Mouse (Mus musculus): Measurements from ENCODE around the gene Clcn5. TPM values are rescaled to one million over a fixed set of nuclear protein-coding genes. Genes with fewer than 3 reads are reported as not detected.

Gene Clcn5
- total and polyA plus RNA-seq, 2 experiments from 2014 or later = 6.6 to 22.8 TPM

DNA sequence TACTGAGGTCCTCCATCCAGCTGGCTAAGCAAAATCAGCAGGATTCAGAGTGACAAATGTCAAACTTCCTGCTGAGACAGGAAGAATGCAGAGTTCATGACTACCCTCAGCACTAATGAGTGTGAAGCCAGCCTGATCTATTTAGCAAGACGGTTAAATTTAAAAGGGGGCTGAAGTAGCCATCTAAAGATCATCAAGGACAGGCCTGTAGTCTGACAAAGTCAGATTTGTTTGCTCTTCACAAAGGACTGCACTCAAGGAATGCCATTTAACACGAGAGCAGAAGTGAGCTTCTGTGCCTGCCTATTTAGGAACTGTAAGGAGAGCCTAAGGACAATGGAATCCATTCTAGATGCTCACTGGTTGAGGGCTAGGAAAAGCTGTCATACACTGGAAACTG lies 30.2 kb downstream of the Clcn5 start:
- Histone ChIP-seq H3K27me3 (ENCODE audit: control insufficient read depth, insufficient read depth, low read length) (no peaks in the 10 kb centered on the region), H3K9ac (replicated peaks; ENCODE audit: low read depth, low read length) (no peak overlapping the region), H3K9me3 (replicated peaks; ENCODE audit: control insufficient read depth, low read length) (no peaks in the 10 kb centered on the region), H3K36me3 (replicated peaks; ENCODE audit: control insufficient read depth, insufficient read depth, low read length) (no peaks in the 10 kb centered on the region), H3K4me1 (ENCODE audit: control insufficient read depth, insufficient read depth) (no peaks in the 10 kb centered on the region), H3K27ac (ENCODE audit: low read depth) (no peak overlapping the region), H3K4me2 (ENCODE audit: low read depth, low read length) (no peak overlapping the region), H3K4me3 (ENCODE audit: low read depth, low read length) (no peak overlapping the region)
- ATAC-seq (ENCODE audit: insufficient read depth, low read depth) (no peak), DNase-seq (ENCODE audit: low spot score) (no peak)
- 19% methylated on average over 2 of the region's 2 CpGs for WGBS
- TF ChIP-seq EP300 (IDR thresholded peaks at IDR 0.05; ENCODE audit: low read depth) (no peak), CTCF (IDR thresholded peaks at IDR 0.05; ENCODE audit: low read depth) (no peak)

DNA sequence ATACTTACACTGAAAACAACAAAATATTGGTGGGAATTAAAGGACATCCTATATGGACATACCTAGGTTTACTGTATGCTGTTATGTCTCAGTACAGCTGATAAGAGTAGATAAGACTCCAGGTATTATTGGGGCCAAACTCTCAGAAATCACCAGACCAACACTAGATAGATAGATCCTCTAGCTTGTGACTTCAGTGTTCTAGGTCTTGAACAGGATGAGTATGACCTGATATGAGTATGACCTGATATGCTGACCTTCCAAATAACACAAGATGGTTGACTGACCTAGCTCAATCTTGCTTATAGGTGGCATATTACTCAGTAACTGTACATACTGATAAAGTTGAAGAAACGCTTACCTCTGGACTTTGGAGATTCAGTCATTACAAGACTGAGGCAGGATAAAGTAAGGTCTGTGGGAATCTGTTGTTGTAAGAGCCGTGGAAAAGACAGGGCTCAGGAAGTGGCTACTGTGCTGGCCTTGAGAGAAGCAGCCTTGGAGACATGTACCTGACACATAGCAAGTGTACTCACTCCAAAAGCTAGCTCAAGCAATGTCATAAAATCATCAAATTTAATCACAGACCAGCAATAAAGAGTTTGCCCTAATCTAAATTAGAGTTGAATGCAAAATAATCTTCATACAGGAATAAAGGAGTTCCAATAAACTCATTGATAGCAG lies 32.0 kb downstream of the Clcn5 start:
- 81% methylated on average over 2 of the region's 2 CpGs for WGBS
- ATAC-seq (ENCODE audit: insufficient read depth, low read depth) = no peak
- Histone ChIP-seq H3K27ac (ENCODE audit: low read depth) (no peak overlapping the region), H3K4me2 (ENCODE audit: low read depth, low read length) (no peak overlapping the region), H3K36me3 (replicated peaks; ENCODE audit: control insufficient read depth, insufficient read depth, low read length) (no peaks in the 10 kb centered on the region), H3K9ac (replicated peaks; ENCODE audit: low read depth, low read length) (no peak overlapping the region), H3K4me1 (ENCODE audit: control insufficient read depth, insufficient read depth) (0 out of 2 replicates have a peak, but pooled peaks cover under 1% of the 10 kb centered on the region), H3K27me3 (ENCODE audit: control insufficient read depth, insufficient read depth, low read length) (no peaks in the 10 kb centered on the region), H3K9me3 (replicated peaks; ENCODE audit: control insufficient read depth, low read length) (no peaks in the 10 kb centered on the region), H3K4me3 (ENCODE audit: low read depth, low read length) (no peak overlapping the region)
- DNase-seq (ENCODE audit: low spot score) = no peak
- TF ChIP-seq EP300 (IDR thresholded peaks at IDR 0.05; ENCODE audit: low read depth) (no peak), CTCF (IDR thresholded peaks at IDR 0.05; ENCODE audit: low read depth) (no peak)

DNA sequence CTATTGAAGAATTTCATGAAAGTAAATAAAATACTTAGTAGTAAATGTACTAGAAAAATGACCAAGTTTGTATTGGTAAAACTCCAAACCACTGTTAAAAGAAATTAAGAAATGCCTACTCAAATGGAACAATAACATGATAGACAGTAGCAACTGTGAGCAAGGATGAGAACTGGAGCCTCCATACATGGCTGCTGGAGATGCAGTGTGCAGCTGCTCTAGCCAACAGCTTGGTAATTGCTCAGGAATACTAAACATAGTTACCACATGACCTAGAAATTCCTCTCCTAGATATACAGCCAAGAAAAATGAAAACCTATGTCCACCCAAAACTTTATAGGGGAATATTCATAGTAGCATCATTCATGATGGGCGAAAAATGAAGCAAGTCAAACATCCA lies 36.5 kb downstream of the Clcn5 start:
- Histone ChIP-seq H3K9me3 (replicated peaks; ENCODE audit: control insufficient read depth, low read length) (no peaks in the 10 kb centered on the region), H3K36me3 (replicated peaks; ENCODE audit: control insufficient read depth, insufficient read depth, low read length) (no peaks in the 10 kb centered on the region), H3K27ac (ENCODE audit: low read depth) (no peak overlapping the region), H3K4me2 (ENCODE audit: low read depth, low read length) (no peak overlapping the region), H3K4me1 (ENCODE audit: control insufficient read depth, insufficient read depth) (0 out of 2 replicates have a peak, but pooled peaks cover 5% of the 10 kb centered on the region), H3K27me3 (ENCODE audit: control insufficient read depth, insufficient read depth, low read length) (no peaks in the 10 kb centered on the region), H3K4me3 (ENCODE audit: low read depth, low read length) (no peak overlapping the region), H3K9ac (replicated peaks; ENCODE audit: low read depth, low read length) (no peak overlapping the region)
- DNase-seq (ENCODE audit: low spot score) (no peak), ATAC-seq (ENCODE audit: insufficient read depth, low read depth) (no peak)
- TF ChIP-seq EP300 (IDR thresholded peaks at IDR 0.05; ENCODE audit: low read depth) (no peak), CTCF (IDR thresholded peaks at IDR 0.05; ENCODE audit: low read depth) (no peak)
- 77% methylated on average over 1 of the region's 1 CpGs for WGBS

DNA sequence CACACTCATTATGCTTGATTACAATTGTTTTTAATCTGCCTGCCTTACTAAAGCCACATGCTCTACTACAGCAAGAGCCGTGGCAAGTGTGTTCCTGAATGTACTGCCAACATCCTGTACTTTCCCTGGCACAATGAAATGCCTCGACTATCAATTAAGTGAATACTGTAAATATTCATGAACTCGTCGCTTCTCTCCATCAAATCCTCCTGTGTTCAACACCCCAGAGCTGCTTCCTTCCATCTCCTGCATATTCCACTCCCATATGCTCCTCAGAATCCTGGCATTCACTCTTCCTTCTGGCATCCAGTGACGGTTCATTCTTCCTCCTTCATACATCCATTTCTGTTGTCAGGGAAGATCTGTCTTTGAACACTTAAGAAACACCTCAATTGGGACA lies 39.4 kb downstream of the Clcn5 start:
- Histone ChIP-seq H3K36me3 (replicated peaks; ENCODE audit: control insufficient read depth, insufficient read depth, low read length) (no peaks in the 10 kb centered on the region), H3K9me3 (replicated peaks; ENCODE audit: control insufficient read depth, low read length) (no peaks in the 10 kb centered on the region), H3K4me2 (ENCODE audit: low read depth, low read length) (no peak overlapping the region), H3K9ac (replicated peaks; ENCODE audit: low read depth, low read length) (no peak overlapping the region), H3K27me3 (ENCODE audit: control insufficient read depth, insufficient read depth, low read length) (no peaks in the 10 kb centered on the region), H3K4me3 (ENCODE audit: low read depth, low read length) (no peak overlapping the region), H3K27ac (ENCODE audit: low read depth) (no peak overlapping the region), H3K4me1 (ENCODE audit: control insufficient read depth, insufficient read depth) (0 out of 2 replicates have a peak, but pooled peaks cover 5% of the 10 kb centered on the region)
- DNase-seq (ENCODE audit: low spot score) = no peak
- no peak for TF ChIP-seq CTCF (IDR thresholded peaks at IDR 0.05; ENCODE audit: low read depth)
- no peak for TF ChIP-seq EP300 (IDR thresholded peaks at IDR 0.05; ENCODE audit: low read depth)
- ATAC-seq (ENCODE audit: insufficient read depth, low read depth) = no peak
- 62% methylated on average over 5 of the region's 5 CpGs for WGBS

DNA sequence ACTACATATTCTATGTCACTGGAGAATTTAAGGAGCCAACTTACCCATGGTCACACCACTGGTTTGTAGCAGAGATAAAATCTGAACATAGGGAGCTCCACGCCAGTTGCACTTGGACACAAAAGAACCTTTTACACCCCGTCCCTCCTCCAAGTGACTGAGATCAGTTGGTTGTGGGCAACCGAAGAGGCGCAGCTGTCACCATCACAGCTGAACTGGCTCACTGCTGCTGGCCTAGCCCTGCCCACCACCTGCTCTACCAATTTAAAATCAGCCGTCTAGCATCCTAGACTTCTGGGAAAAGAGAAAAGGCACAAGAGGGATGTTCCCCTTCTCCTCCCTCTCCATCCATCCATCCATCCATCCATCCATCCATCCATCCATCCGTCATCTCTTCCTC lies 42.6 kb downstream of the Clcn5 start:
- 77% methylated on average over 6 of the region's 6 CpGs for WGBS
- TF ChIP-seq CTCF (IDR thresholded peaks at IDR 0.05; ENCODE audit: low read depth) (no peak), EP300 (IDR thresholded peaks at IDR 0.05; ENCODE audit: low read depth) (no peak)

DNA sequence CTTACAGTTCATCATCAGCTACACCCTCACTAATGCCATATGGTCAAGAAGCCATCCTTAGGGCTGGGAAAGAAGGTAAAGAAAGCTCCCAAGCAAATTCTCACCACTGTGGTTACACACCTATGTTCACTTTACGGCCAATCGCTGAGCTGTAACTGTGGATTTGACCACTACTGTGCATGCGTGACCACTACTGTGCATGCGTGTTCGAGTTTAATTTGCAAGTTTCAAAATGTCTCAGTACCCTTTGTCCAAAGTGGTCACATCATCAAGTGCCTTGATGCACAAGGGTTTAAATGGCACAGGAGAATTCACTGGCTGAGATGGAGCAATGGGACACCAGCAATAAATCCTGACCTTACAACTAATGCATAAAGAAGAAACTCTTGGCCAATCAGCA lies 58.0 kb downstream of the Clcn5 start:
- DNase-seq (ENCODE audit: low spot score) (no peak), ATAC-seq (ENCODE audit: insufficient read depth, low read depth) (no peak)
- H3K4me2 ChIP-seq (ENCODE audit: low read depth, low read length) = no peak overlapping the region
- H3K27me3 ChIP-seq (ENCODE audit: control insufficient read depth, insufficient read depth, low read length) = no peaks in the 10 kb centered on the region
- WGBS = 88% methylated on average over 5 of the region's 5 CpGs
- no peaks in the 10 kb centered on the region for H3K36me3 ChIP-seq (replicated peaks; ENCODE audit: control insufficient read depth, insufficient read depth, low read length)
- H3K4me3 ChIP-seq (ENCODE audit: low read depth, low read length) = no peak overlapping the region
- no peaks in the 10 kb centered on the region for H3K4me1 ChIP-seq (ENCODE audit: control insufficient read depth, insufficient read depth)
- TF ChIP-seq CTCF (IDR thresholded peaks at IDR 0.05; ENCODE audit: low read depth) (no peak), EP300 (IDR thresholded peaks at IDR 0.05; ENCODE audit: low read depth) (no peak)
- H3K9ac ChIP-seq (replicated peaks; ENCODE audit: low read depth, low read length) = no peak overlapping the region
- no peak overlapping the region for H3K27ac ChIP-seq (ENCODE audit: low read depth)
- no peaks in the 10 kb centered on the region for H3K9me3 ChIP-seq (replicated peaks; ENCODE audit: control insufficient read depth, low read length)

More for the DNA sequence above, 42.6 kb downstream of the Clcn5 start:
- no peak overlapping the region for H3K9ac ChIP-seq (replicated peaks; ENCODE audit: low read depth, low read length)
- no peak for ATAC-seq (ENCODE audit: insufficient read depth, low read depth)
- H3K9me3 ChIP-seq (replicated peaks; ENCODE audit: control insufficient read depth, low read length) = no peaks in the 10 kb centered on the region
- DNase-seq (ENCODE audit: low spot score) = no peak
- no peak overlapping the region for H3K4me3 ChIP-seq (ENCODE audit: low read depth, low read length)
- no peak overlapping the region for H3K4me2 ChIP-seq (ENCODE audit: low read depth, low read length)
- H3K4me1 ChIP-seq (ENCODE audit: control insufficient read depth, insufficient read depth) = no peaks in the 10 kb centered on the region
- H3K27me3 ChIP-seq (ENCODE audit: control insufficient read depth, insufficient read depth, low read length) = no peaks in the 10 kb centered on the region
- H3K36me3 ChIP-seq (replicated peaks; ENCODE audit: control insufficient read depth, insufficient read depth, low read length) = no peaks in the 10 kb centered on the region
- no peak overlapping the region for H3K27ac ChIP-seq (ENCODE audit: low read depth)
